Mouse (Mus musculus) adipocyte (in vitro differentiated cells): Measurements from ENCODE around the gene Rinl.

Source experiments
- DNase-seq: peaks from one replicate; pipeline ENCODE4 v3.0.0-alpha.2; 2016; ENCODE audit warnings: low spot score

The Rinl gene

GRCm38 (mm10) chr7:28809401-28810089 is 20.8 kb downstream of the Rinl start:
- DNase-seq: peak; percentile 70

- peak; percentile 98 for DNase-seq
Measured at GRCm38 (mm10) chr7:28810107-28811066, 21.6 kb downstream of the Rinl start.

GRCm38 (mm10) chr7:28811228-28811627 is 22.5 kb downstream of the Rinl start:
- DNase-seq: peak; percentile 85

- DNase-seq: peak; percentile 40
Measured at GRCm38 (mm10) chr7:28811640-28812275, 23.0 kb downstream of the Rinl start.

- peak; percentile 50 for DNase-seq
Measured at GRCm38 (mm10) chr7:28812436-28812835, 23.7 kb downstream of the Rinl start.

GRCm38 (mm10) chr7:28812949-28813348 is 24.2 kb downstream of the Rinl start:
- no peak for DNase-seq

GRCm38 (mm10) chr7:28814306-28815034 is 25.7 kb downstream of the Rinl start:
- no peak for DNase-seq

GRCm38 (mm10) chr7:28815230-28815629 is 26.5 kb downstream of the Rinl start:
- DNase-seq: no peak

GRCm38 (mm10) chr7:28816201-28816600 is 27.4 kb downstream of the Rinl start:
- no peak for DNase-seq

GRCm38 (mm10) chr7:28816920-28817319 is 28.2 kb downstream of the Rinl start:
- no peak for DNase-seq

GRCm38 (mm10) chr7:28817524-28817923 is 28.8 kb downstream of the Rinl start:
- no peak for DNase-seq

GRCm38 (mm10) chr7:28817957-28818356 is 29.2 kb downstream of the Rinl start:
- DNase-seq: no peak

GRCm38 (mm10) chr7:28818436-28818835 is 29.7 kb downstream of the Rinl start:
- DNase-seq: no peak

GRCm38 (mm10) chr7:28818861-28819452 is 30.2 kb downstream of the Rinl start:
- DNase-seq: no peak

GRCm38 (mm10) chr7:28819571-28819970 is 30.8 kb downstream of the Rinl start:
- no peak for DNase-seq

- DNase-seq: peak; percentile 44
Measured at GRCm38 (mm10) chr7:28820358-28821260, 31.8 kb downstream of the Rinl start.

GRCm38 (mm10) chr7:28821261-28821831 is 32.6 kb downstream of the Rinl start:
- DNase-seq: peak; percentile 43

GRCm38 (mm10) chr7:28822556-28822955 is 33.8 kb downstream of the Rinl start:
- no peak for DNase-seq

GRCm38 (mm10) chr7:28822993-28823903 is 34.5 kb downstream of the Rinl start:
- peak; percentile 41 for DNase-seq
